Mouse (Mus musculus) ES-Bruce4 (cell line): ENCODE results near the gene Gm10959. TPM values are rescaled to one million over a fixed set of nuclear protein-coding genes. Genes with fewer than 3 reads are reported as not detected.

ENCODE experiments used
- H3K27ac ChIP-seq: 2 replicates; pipeline ENCODE4 v1.5.1; 2012; ENCODE audit warnings: low read length, inconsistent platforms; ENCODE audit not compliant: insufficient read depth
- H3K27me3 ChIP-seq: 2 replicates; pipeline ENCODE4 v1.6.1; 2012; ENCODE audit warnings: mild to moderate bottlenecking, low read length, inconsistent platforms; ENCODE audit not compliant: control insufficient read depth, poor library complexity, insufficient read depth, severe bottlenecking
- H3K36me3 ChIP-seq: 2 replicates; pipeline ENCODE4 v1.6.1; 2012; ENCODE audit warnings: inconsistent platforms, mild to moderate bottlenecking, low read length, moderate library complexity; ENCODE audit not compliant: control insufficient read depth, poor library complexity, insufficient read depth, severe bottlenecking
- H3K4me1 ChIP-seq: one replicate; pipeline ENCODE4 v1.8.1; 2011; ENCODE audit warnings: low read length; ENCODE audit not compliant: control insufficient read depth, insufficient read depth
- H3K4me3 ChIP-seq: 2 replicates; pipeline ENCODE4 v1.5.1; 2011; ENCODE audit warnings: low read depth, mild to moderate bottlenecking, low read length
- H3K9ac ChIP-seq: 2 replicates; pipeline ENCODE4 v1.6.1; 2012; ENCODE audit warnings: low read depth, mild to moderate bottlenecking, inconsistent platforms; ENCODE audit not compliant: poor library complexity, severe bottlenecking
- H3K9me3 ChIP-seq: replicated peaks from 2 replicates; pipeline ENCODE4 v1.6.1; 2012; ENCODE audit warnings: mild to moderate bottlenecking, low read length, inconsistent platforms; ENCODE audit not compliant: control insufficient read depth, poor library complexity, insufficient read depth, severe bottlenecking
- CTCF ChIP-seq: IDR thresholded peaks from one replicate; pipeline ENCODE4 v1.8.1; 2011; ENCODE audit warnings: low read depth, low read length
- EP300 ChIP-seq: IDR thresholded peaks from 2 replicates; pipeline ENCODE4 v1.6.1; 2011; ENCODE audit warnings: low read depth, low read length; ENCODE audit not compliant: insufficient read depth
- POLR2A ChIP-seq: IDR thresholded peaks from one replicate; pipeline ENCODE4 v1.8.1; 2011; ENCODE audit warnings: low read length; ENCODE audit not compliant: insufficient read depth
- polyA plus RNA-seq: library from polyadenylated mRNA; stranded (reverse); fragments of >200 nt; gene quantifications from 2 replicates; pipeline ENCODE4 v1.2.4, GENCODE M21; 2011; ENCODE audit warnings: low read depth; ENCODE audit not compliant: missing spikeins, insufficient read depth, insufficient read length

The Gm10959 gene
- polyA plus RNA-seq, 1 experiment = not detected

GRCm38 (mm10) chr3:122920572-122921435 lies 1.6 kb upstream of the Gm10959 start:
- H3K9me3 ChIP-seq = no peaks in the 10 kb centered on the region
- H3K36me3 ChIP-seq = 0 out of 2 replicates have a peak, but pooled peaks cover under 1% of the 10 kb centered on the region
- no peaks in the 10 kb centered on the region for H3K4me1 ChIP-seq
- no peak overlapping the region for H3K9ac ChIP-seq
- H3K27ac ChIP-seq = no peak overlapping the region
- H3K4me3 ChIP-seq = no peak overlapping the region
- no peak for TF ChIP-seq CTCF
- TF ChIP-seq EP300 = no peak
- no peak for TF ChIP-seq POLR2A
- H3K27me3 ChIP-seq = no peaks in the 10 kb centered on the region

DNA sequence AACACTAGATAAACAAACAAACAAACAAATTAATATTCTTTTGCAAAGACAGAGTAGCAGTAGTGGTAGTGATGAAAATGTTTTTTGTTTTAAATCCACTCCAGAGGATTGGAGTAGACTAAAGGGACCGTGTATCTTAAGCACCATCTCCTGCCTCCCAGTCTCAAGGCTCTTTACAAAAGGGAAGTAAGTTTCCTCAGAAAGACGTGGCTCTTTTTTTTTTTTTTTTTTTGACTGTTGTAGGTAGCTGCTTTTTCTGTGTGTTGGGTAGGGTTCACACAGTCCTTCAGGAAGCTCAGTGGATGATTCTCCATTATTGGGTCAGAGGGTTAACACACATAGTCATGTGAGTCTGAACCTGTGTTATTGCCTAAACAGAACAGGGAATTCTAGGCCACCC lies 488 bp downstream of the Gm10959 start:
- Histone ChIP-seq H3K36me3 (no peaks in the 10 kb centered on the region), H3K27ac (no peak overlapping the region), H3K27me3 (no peaks in the 10 kb centered on the region), H3K9me3 (no peaks in the 10 kb centered on the region), H3K4me1 (no peaks in the 10 kb centered on the region), H3K9ac (no peak overlapping the region), H3K4me3 (no peak overlapping the region)
- TF ChIP-seq EP300 = no peak
- no peak for TF ChIP-seq POLR2A
- no peak for TF ChIP-seq CTCF

DNA sequence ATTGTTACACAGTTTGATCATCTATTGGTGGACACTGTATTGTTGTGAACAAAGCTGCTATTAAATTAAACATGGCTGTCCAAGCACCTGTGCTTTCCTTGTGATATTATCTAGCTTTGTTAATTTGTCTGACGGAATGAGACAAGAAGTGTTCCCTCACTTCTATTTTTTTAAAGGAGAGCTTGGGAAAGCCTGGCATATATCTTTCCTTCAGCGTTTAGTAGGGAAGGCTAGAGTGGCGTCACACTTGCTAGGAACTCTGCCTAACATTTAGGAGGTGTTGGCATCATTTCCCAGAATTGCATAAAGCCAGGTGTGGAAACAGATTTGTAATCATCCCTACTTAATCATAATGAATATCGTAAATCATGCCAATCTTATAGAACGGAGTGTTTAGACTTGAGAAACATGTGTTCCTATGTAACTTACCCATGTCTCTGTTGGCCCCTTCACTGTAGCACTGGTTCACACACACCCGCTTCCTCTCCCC lies 2.9 kb downstream of the Gm10959 start:
- Histone ChIP-seq H3K4me3 (no peak overlapping the region), H3K36me3 (no peaks in the 10 kb centered on the region), H3K27ac (no peak overlapping the region), H3K27me3 (no peaks in the 10 kb centered on the region), H3K9ac (no peak overlapping the region), H3K4me1 (no peaks in the 10 kb centered on the region), H3K9me3 (no peaks in the 10 kb centered on the region)
- TF ChIP-seq EP300 (no peak), CTCF (no peak), POLR2A (no peak)

- Histone ChIP-seq H3K27me3 (no peaks in the 10 kb centered on the region), H3K27ac (no peak overlapping the region), H3K4me1 (no peaks in the 10 kb centered on the region), H3K4me3 (no peak overlapping the region), H3K36me3 (no peaks in the 10 kb centered on the region), H3K9ac (no peak overlapping the region), H3K9me3 (no peaks in the 10 kb centered on the region)
- no peak for TF ChIP-seq CTCF
- no peak for TF ChIP-seq POLR2A
- no peak for TF ChIP-seq EP300
These were observed 3.7 kb downstream of the Gm10959 start for GRCm38 (mm10) chr3:122915493-122915892.

DNA sequence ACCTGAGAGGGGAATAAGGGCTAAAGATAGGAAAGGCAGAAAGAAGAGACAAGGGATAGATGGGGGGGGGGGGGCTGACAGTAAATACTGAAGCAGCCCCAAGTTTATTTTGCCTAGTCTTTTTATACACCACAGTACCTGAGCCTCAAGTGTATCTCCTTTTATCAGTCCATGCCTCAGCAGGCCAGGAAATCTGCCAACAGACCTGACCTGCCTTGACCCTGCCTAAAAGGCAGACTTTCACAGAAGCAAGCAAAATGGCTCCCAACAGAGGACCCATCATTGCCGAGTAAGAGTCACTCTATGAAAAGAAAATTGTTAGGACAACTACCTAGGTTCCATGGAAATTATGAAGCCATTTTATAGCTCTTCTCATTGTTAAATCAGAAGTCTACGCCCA lies 11.3 kb downstream of the Gm10959 start:
- Histone ChIP-seq H3K9ac (no peak overlapping the region), H3K36me3 (no peaks in the 10 kb centered on the region), H3K4me3 (no peak overlapping the region), H3K27ac (no peak overlapping the region), H3K9me3 (no peaks in the 10 kb centered on the region), H3K4me1 (no peaks in the 10 kb centered on the region), H3K27me3 (no peaks in the 10 kb centered on the region)
- TF ChIP-seq CTCF (no peak), POLR2A (no peak), EP300 (no peak)
